Mouse (Mus musculus) right cerebral cortex, adult 2 months (tissue): Measurements from ENCODE around the gene Wfdc13.

Experiments
- DNase-seq, 2 experiments: peaks; one replicate each; pipeline ENCODE4 v3.0.0; 2021 to 2022; ENCODE audit warnings: low spot score in 2 of 2

The Wfdc13 gene

DNA sequence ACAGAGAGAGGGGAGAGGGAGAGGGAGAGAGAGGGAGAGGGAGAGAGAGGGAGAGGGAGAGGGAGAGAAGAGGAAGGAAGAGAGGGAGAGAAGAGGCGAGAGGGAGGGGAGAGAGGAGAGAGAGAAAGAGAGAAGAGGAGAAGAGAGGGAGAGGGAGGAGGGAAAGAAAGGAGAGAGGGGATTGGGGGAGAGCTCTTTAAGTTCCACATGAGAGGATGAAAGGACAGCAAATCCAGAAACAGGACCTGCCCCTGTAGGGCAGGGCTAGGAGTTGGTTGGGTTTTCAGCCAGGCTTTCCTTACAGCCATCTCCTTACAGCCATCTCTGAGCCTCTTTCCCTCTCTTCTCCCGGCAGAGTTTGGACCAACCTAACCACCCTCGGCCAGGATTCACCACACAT, at the start of gene Wfdc13:
Gene Wfdc13 (plus strand): TSS at position 301 of the 400 bp plus-strand sequence.
- no peak for DNase-seq

DNA sequence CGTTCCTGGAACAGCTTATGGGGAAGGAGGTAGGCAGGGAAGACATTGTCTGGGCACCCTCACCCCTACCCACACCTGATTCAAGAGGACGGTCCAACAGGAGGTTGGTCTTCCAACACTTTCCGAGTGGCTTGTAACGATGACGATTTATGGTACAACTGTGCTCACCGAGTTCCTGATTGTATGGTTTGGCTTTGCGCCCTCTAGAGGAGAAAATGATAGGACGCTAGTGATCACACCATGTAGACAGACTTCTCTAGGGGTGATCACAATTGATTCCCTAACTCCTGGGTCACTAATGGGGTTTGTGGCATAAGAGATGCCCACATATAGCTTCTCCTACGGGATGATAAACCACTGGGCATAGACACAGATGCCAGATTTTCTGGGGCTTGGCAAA, 49.6 kb upstream of the Wfdc13 start:
- no peak for DNase-seq

DNA sequence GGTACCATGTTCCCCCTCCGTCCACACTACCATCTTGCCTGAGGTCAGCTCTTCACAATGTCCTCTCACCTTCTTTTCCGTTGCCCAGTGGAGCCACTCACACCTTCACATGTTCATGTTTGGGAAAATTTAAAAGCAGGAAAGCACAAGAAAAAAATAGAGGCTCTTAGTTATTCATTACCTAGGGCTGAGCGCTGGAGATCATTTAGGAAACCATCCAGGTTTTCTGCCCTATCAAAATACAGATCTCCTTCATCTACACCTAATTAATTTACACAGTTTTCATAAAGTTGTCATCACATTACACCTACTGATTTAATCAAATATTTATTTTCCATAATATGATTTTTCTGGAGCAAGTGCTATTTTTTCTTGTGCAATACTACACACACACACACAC, 46.2 kb upstream of the Wfdc13 start, which contains the start of gene Wfdc16:
Gene Wfdc16 (minus strand): TSS at position 101 of the 400 bp plus-strand sequence.
- no peak for DNase-seq

DNA sequence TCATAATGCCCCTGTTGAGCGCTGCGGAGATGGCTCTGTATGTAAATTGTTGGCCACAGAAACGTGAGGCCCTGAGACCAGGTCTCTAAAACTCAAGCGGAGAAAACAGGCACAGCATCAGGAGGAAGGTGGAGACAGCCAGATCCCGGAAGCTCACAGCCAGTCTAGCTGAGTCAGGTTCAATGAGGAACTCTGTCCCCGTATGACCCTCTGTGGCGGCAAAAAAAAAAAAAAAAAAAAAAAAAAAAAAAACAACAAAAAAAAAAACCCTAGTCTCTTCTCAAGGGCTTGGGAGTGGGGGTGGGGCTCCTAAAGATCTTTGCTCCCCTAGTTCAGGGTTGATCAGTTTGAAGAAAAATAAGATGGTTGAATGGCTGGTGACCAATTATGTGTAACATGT, 43.8 kb upstream of the Wfdc13 start:
- DNase-seq, result no peak

DNA sequence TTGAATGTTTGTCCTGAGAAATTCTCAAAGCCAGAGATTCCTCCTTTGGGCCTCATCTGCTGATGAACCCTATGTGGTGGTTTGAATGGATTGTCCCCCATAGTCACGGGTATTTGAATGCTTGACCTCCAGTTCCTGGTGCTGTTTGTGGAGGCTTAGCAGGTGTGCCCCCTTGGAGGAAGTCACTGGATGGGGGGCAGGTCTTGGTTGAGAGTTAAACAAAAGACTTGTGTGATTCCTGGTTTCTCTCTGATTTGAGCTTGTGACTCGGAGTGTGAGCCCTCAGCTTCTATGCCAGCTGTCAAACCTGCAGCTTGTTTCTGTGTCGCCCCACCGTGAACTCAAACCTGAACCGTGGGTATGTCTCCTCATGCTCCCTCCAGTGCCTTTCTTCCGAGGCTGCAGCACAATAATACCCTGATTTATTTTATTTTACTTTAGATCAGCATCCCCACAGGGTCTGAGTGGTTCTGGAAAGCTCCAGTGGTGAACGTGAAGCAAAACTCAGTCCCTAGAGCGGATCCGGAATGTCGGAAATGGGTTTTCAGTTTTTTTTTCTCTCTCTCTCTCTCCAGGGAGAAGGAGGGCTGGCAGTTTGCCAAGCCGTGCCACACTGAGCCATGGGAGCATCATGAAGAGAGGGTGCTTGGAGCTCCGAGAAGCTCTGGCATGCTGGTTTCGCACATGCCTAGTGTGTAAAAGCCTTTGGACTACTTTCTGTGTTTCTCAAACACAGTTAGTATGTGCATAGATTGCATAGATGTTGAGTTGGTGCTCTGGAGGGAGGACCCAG, 42.8 kb upstream of the Wfdc13 start:
- peak in 1 of 2 experiments; percentile 12 for DNase-seq

DNA sequence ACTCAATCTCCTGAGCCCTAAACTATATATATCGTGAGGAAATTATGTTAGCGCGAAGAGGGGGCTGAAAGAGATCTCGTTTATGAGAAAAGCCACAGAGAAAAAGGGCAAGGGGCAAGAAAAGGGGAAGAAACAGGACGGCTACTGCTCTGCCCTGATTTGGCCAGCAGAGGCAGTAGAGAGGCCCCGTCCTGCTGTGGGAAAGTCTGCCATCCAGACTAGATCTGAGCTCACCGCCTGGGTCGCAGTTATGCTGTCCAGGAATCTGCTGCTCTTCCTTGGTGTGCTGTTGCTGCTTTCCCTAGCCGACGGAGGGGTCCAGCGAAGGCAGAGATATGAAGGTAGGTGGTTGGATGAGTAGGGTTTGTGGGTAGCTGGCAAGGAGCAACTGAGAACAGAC, 29.0 kb upstream of the Wfdc13 start, which contains the start of gene Wfdc10:
Gene Wfdc10 (plus strand): TSS at position 189 of the 400 bp plus-strand sequence.
- DNase-seq, result no peak

DNA sequence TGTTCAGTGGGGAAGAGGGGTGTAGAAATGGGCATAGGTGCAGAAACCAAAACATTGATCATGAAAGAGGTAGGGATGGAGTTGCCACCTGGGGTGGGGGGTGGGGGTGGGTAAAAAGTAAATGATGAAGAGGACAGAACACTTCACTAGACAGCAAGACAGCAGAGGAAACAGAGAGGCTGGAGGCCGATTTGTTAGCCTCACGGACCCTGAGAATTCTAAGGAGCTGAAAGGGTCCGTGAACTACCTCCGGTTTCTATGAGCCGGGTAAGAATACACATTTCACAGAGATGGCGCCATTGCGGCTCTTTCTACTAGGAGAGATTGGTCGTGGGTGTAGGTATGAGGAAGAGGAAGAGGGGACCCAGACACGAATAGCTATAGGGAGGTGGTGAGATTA, 28.4 kb upstream of the Wfdc13 start, which contains the start of gene Wfdc9:
Gene Wfdc9 (minus strand): TSS at position 101 of the 400 bp plus-strand sequence.
- DNase-seq, result no peak

DNA sequence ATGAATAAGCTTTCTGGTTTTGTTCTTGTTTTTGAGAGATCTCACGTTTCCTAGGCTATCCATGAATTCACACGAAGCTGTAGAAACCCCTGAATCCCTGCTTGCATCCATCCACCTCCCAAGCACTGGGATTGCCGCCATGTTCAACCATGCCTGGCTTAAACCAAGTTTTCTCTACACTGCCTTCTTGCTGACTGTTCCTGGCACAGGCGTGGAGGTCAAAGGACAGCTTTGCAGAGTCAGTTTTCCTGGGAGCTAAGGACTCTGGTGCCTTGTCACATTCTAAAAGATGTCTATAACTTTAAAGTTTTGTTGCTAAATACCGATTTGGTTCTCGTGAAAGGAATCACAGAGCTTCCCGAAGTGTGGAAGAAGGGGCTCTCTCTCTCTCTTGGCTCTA, 20.1 kb upstream of the Wfdc13 start:
- no peak for DNase-seq

DNA sequence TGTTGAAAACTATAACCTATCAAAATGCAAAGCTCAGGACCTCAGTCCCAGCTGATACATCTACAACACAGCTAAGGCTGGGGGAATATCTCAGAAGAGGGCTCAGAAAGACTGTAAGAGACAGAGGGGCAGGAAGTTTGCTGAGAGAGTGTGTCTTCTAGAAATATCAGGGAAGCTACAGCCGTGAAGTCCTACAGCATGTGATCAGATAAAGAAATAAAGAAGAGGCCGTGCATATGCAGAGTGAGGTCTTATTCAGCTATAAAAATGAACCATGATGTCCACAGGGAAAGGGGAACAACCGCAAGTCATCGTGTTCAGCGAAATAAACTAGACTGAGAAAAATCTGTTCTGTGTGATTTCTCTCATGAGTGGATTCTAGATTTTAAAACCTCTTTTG, 14.6 kb upstream of the Wfdc13 start:
- no peak for DNase-seq

DNA sequence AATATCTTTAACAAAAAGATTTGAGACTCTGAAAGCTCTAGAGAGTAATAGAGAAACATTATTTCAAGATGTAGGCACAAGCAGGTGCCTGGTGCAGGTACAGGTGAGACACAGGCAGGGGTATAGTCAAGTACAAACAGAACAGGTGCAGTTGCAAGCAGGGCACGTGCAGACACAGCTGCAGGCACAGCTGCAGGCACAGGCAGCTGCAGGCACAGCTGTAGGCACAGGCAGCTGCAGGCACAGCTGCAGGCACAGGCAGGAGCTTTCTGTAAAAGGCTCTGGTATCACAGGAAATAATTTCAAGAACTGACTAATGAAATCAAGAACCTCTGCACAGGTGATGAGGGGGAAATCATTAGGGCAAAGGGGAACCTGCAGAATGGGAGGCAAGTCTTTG, 14.0 kb upstream of the Wfdc13 start:
- DNase-seq, result no peak

DNA sequence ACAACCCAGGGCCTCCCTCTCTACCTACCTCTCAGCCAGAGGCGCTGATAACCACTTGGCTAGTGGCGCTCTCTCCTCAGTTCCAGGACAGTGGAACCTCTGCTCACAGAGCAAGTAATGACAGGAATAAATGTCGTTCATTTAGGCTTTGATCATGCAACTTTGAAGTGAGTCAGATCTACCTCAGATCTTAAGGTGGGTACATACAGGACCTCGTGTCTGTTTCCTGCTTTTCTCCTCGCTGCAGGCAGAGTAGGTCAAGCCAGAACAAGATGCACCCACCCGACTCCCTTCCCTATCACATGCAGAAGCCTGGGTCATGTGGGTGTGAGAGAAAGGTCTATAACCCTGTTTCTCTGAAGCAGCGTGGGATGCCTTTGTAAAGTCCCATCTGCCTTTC, 10.9 kb upstream of the Wfdc13 start, which contains the start of gene Wfdc11:
Gene Wfdc11 (minus strand): TSS at position 101 of the 400 bp plus-strand sequence.
- DNase-seq, result peak; percentile 5 to 10

DNA sequence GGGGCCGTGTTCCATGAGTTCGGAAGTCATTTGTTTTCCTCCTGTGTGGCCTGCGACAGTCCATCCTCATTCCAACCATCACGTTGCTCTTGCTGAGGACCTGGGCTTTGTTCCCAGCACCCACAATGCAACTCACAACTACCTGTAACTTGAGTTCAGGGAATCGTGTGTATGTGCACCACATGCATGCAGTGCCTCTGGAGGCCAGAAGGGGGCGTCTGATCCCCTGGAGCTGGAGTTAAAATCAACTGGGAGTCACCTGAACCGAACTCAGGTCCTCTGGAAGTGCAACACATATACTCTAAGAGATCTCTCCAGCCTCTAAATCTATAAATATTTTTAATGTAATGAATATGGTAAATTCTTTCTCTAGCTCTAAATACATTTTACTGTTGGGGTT, 8.8 kb upstream of the Wfdc13 start:
- DNase-seq, result no peak

DNA sequence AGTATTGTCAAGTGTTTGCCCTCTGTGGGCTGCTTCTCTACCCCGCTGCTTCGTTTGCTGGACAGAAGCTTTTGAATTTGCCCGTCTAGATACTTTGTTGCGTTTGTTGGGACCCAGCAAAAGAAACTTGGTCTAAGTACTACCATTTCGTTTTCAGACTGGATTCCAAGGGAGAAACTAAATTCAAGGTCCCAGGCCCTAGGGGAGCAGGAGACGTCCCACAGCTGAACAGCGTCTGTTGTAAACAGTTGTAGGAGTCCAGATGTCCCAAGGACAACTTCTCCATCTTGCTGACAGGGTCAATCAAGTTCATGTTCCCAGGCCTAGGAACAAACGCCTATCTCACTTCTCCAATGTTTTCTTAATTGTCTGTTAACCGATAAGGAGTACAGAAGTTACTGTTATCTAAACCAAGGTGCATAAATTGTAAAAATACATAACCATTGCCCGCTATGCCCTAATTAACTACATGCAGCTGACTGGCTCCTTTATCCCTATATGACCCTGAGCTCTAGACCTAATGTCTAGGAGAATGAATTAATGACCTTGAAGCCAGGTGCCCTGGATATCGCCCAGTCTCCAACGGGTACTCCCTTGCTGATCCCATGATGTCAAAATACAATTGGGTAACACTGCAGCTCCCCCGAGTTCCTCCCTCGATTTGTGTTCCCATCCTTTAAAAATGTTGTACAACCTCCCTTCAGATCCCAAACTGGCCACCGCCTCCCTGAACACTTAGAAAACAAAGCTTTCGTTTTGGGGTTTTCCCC, 7.8 kb upstream of the Wfdc13 start:
- no peak for DNase-seq

DNA sequence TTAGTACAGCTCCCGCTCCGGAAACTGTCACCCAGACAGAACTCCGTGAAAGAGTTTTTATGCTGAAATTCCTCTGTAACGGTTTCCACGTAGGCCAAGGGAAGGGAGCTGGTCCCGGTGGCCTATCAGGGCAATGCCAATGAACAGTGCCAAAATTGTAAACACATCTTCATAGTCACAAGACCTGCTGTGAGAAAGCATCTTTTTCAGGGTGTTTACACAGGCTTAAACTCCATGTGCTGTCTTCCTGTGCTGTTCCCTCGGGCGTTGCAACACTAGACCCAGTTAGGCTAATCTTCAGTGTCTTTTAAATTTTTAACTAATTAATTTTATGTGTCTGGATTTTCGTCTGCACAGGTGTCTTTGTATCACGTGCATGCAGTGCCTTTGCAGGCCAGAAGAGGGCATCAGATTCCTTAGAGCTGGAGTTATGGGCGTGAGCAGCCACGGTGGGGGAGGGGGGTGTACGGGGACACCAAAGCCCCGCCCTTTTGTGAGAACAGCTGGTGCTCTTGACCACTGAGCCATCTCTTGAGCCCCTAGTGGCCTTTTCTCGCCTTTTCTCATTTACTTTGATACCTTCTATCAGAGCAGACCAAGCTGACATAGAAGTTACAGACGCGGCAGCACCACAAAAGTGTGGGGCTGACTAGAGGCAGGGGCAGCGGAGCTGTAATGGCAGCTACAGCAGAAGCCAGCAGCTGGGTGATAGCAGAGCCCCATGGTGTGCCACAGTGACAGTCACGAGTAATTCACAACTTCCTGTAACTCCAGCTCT, 5.9 kb upstream of the Wfdc13 start:
- DNase-seq, result peak; percentile 65 to 73

DNA sequence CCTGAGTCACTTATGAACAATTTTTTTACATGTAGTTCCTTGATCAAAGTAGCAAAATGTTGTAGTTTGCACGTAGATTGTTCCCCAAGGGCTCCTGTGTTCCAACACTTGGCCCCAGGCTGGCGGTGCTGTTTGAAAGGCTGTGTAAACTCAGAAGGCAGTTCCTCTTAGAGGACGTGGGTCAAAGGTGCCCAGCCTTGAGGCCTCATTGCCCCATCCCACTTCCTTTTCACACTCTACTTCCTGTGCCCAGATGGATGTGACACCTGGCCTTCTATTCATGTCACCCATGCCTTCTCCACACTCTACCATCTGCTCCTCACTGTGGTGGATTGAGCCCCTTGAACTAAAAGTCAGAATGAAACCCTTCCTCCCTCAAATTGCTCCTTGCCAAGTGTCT, 5.0 kb upstream of the Wfdc13 start:
- DNase-seq, result no peak

DNA sequence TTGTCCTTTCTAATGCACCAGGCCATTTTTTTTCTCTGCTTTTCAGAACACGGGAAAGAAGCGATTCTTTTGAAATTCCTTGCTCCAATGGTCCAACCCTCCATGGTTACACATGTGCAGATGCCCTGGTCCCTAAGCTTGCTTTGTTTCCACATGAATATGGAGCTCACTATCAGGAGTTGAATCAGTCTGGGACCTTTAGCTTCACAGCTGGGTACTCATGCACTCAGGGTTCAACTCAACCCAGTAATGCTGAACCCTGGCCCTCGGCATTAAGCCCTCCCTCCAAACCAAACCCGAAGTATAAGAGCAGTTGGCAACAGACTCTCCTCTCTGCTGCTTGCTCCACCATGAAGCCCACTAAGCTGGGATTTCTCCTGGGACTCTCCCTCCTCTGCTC, 13.3 kb downstream of the Wfdc13 start, which contains the start of gene Spint4:
Gene Spint4 (plus strand): TSS at position 301 of the 400 bp plus-strand sequence.
- DNase-seq, result no peak

DNA sequence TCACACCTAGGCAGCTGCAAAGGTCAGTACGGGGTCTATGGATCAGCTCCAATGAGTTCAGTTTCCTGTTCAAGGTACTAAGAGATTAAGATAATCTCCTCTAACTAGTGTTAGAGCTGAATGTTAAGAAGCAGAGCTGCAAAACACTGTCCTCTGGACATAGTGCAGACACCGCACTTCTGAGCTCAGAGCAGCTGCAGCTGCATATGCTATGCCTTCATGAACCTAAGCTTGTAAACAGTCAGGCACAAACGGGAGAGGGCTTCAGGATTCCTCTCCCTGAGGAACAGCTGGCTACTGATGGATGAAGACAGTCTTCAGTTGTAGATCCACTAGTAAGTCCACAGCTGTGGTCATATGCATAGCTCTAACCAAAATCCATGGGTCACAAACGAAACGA, 16.1 kb downstream of the Wfdc13 start:
- DNase-seq, result no peak

DNA sequence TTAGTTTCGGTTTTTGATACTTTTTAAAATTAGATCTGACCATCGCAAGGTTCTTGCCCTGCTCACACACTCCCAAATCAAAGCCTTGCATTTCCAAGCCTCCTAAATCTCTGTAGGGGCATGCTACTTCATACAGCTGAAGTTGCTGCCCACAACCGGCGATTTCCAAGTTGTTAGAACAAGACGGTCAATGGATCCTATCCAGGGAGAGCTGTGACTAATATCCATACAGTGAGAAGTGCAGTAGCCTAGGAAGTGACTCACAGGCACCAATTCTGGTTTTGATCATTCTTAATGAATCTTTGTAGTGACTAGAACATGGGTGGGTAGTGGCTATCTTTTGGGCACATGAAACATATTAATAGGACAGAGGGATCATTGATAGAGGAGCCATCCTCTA, 16.9 kb downstream of the Wfdc13 start:
- no peak for DNase-seq

DNA sequence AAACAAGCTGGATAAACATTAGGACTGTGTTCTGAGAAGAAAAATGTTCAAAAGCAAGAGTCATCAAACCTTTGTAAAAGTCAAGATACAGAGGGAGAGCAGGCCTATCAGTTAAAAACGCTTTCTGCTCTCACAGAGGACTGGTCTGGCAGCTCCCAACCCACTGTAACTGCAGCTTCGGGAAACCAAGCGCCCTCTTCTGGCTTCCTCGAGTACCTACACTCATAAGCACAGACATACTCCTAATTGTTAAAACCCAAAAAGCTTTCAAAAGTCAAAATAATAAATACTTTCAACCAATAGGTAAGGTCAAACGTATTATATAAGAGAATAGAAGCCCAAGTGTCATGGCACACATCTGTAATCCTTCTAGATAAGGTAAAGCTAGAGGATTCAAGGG, 19.3 kb downstream of the Wfdc13 start:
- no peak for DNase-seq

DNA sequence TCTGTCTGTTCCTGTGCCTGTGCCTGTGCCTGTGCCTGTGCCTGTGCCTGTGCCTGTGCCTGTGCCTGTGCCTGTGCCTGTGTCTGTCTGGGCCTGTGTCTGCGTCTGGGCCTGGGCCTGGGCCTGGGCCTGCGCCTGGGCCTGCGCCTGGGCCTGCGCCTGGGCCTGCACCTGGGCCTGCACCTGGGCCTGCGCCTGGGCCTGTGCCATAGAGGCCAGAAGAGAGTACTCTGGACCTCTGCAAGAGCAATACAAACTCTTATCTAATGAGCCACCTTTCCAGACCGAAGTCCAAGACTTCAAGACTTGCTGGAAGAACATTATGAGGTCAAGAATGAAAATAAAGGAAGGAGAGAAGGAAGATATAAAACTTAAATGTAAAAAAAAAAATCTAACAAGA, 20.4 kb downstream of the Wfdc13 start:
- no peak for DNase-seq

DNA sequence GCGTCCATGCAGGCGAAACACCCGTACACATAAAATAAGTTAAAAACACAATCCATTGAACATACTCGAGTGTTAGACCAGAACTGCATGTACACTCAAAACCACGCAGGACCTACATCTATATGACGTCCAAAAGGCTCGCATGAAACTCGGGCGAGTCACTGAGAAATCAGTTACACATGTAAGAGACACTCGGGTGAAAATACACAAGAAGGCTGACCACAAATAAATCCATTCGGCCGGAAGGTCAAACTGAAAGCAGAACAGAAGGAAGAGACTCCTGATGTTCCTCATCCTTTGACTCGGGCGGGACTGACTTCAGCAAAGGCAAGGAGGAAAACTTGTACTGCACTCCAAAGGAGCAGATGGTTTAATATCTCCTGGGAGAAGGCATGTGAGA, 21.1 kb downstream of the Wfdc13 start:
- DNase-seq, result no peak

DNA sequence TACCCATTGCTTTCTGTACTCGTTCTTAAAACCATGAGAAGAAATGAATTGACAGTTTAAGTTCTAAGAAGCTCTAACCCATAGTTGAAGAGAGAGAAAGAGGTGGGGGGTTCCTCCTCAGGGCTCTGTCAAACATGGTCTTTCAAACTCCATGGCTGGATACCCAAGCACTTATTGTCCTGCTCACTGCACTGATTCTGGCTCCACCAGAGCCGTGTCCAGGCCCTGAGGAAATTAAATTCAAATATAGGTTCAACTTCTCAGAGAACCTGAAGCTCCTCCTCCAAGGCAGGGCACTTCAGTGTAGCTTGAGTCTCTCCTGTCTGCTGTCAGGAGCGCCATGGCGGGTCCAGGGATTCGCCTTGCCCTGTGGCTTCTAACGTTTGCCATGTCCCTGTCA, 30.1 kb downstream of the Wfdc13 start, which contains the start of gene Spint5:
Gene Spint5 (plus strand): TSS at position 301 of the 400 bp plus-strand sequence.
- DNase-seq, result no peak
